Mouse (Mus musculus) liver, embryonic 14.5 days (tissue): ENCODE results near the gene Gpd1.
A peak's percentile ranks its signal among the peaks of the same experiment; 100 is the strongest.

Source experiments
- CTCF ChIP-seq: IDR thresholded peaks from 2 replicates; pipeline ENCODE4 v1.5.1; 2016; ENCODE audit warnings: antibody characterized with exemption, low read depth, control low read depth
- EP300 ChIP-seq: IDR thresholded peaks from 2 replicates; pipeline ENCODE4 v1.6.1; 2016; ENCODE audit warnings: antibody characterized with exemption, low read depth

- TF ChIP-seq CTCF (no peak), EP300 (0 out of 2 replicates have a peak, but pooled peaks have one; percentile 30)
Observed at GRCm38 (mm10) chr15:99715361-99715865, 1.9 kb upstream of the Gpd1 start.
